Comparison of ENCODE assay signal across 11 mouse cellular contexts in genomic region chr16:62500334-62500733, GRCm38 (mm10).
DNase-seq lines count a peak whose midpoint lies in the region; ATAC-seq and TF ChIP-seq lines count a peak whose summit lies in the region.
"Had no signal": no experiment of that assay in that cellular context is flagged by ENCODE, and none has a peak within 500 bp of the region (broad histone marks: within the 10 kb centered on the region; RNA-seq: fewer than 3 reads in every experiment).

No protein-coding gene starts in this region.

- H3K4me3 ChIP-seq in forebrain, embryonic 15.5 days, result no peak overlapping the region
- H3K4me3 ChIP-seq in forebrain, embryonic 10.5 days, result no peak overlapping the region
- no peak overlapping the region for H3K4me3 ChIP-seq in cortical plate, adult 2 months (ENCODE audit: insufficient read depth, low read length)
- H3K4me3 ChIP-seq in layer of hippocampus, adult 2 months, result no peak overlapping the region; the same call in 1 of the 2 replicates
- H3K4me3 ChIP-seq in heart, adult 2 months, result no peak overlapping the region
- H3K4me3 ChIP-seq in kidney, embryonic 14.5 days (ENCODE audit: low read length), result no peak overlapping the region
- H3K4me3 ChIP-seq: liver, embryonic 15.5 days had no signal

- WGBS in forebrain, embryonic 15.5 days, result 64% methylated on average over 6 of the region's 6 CpGs
- 77% methylated on average over 6 of the region's 6 CpGs for WGBS in forebrain, embryonic 10.5 days
- WGBS in heart, adult 2 months, result 52% methylated on average over 6 of the region's 6 CpGs
- WGBS in kidney, embryonic 14.5 days, result 60% methylated on average over 6 of the region's 6 CpGs

- 0 out of 2 replicates have a peak, but pooled peaks have one; percentile 55 for ATAC-seq in forebrain, embryonic 15.5 days (replicated peaks)
- no peak for ATAC-seq in kidney, embryonic 14.5 days (ENCODE audit: low FRiP score, low TSS enrichment)

- no peaks in the 10 kb centered on the region for H3K27me3 ChIP-seq in forebrain, embryonic 15.5 days
- no peaks in the 10 kb centered on the region for H3K27me3 ChIP-seq in forebrain, embryonic 10.5 days (ENCODE audit: poor library complexity, severe bottlenecking)
- no peaks in the 10 kb centered on the region for H3K27me3 ChIP-seq in heart, adult 2 months (ENCODE audit: control insufficient read depth, insufficient read depth, low read length)
- no peaks in the 10 kb centered on the region for H3K27me3 ChIP-seq in kidney, embryonic 14.5 days (ENCODE audit: control insufficient read depth, insufficient read depth, low read length)
- H3K27me3 ChIP-seq: liver, embryonic 15.5 days had no signal

- H3K4me2 ChIP-seq in forebrain, embryonic 15.5 days (replicated peaks), result no peak overlapping the region
- no peak overlapping the region for H3K4me2 ChIP-seq in kidney, embryonic 14.5 days (replicated peaks; ENCODE audit: low read depth, low read length)
- H3K4me2 ChIP-seq: liver, embryonic 15.5 days had no signal

- intact Hi-C loops in heart, adult 2 months (cut with DNase I), result no loop called here

- no peaks in the 10 kb centered on the region for H3K36me3 ChIP-seq in forebrain, embryonic 15.5 days
- H3K36me3 ChIP-seq in forebrain, embryonic 10.5 days (replicated peaks), result no peaks in the 10 kb centered on the region
- no peaks in the 10 kb centered on the region for H3K36me3 ChIP-seq in heart, adult 2 months (ENCODE audit: control insufficient read depth, insufficient read depth, low read length)
- no peaks in the 10 kb centered on the region for H3K36me3 ChIP-seq in kidney, embryonic 14.5 days (ENCODE audit: control insufficient read depth, insufficient read depth, low read length)
- H3K36me3 ChIP-seq: liver, embryonic 15.5 days had no signal

- no peak for TF ChIP-seq POLR2A in cortical plate, adult 2 months (IDR thresholded peaks at IDR 0.05; ENCODE audit: extremely low read depth, insufficient read depth, low read length)
- no peak for TF ChIP-seq POLR2A in heart, adult 2 months (IDR thresholded peaks at IDR 0.05; ENCODE audit: insufficient read depth, low read depth, low read length)

- no peak for TF ChIP-seq EP300 in heart, adult 2 months (IDR thresholded peaks at IDR 0.05; ENCODE audit: insufficient read depth, low read depth, low read length)

- H3K27ac ChIP-seq in forebrain, embryonic 15.5 days (replicated peaks), result no peak overlapping the region
- no peak overlapping the region for H3K27ac ChIP-seq in forebrain, embryonic 10.5 days
- H3K27ac ChIP-seq in cortical plate, adult 2 months (ENCODE audit: insufficient read depth, low read length), result no peak overlapping the region
- peak overlapping the region; percentile 30 for H3K27ac ChIP-seq in layer of hippocampus, adult 2 months
- no peak overlapping the region for H3K27ac ChIP-seq in heart, adult 2 months
- H3K27ac ChIP-seq in kidney, embryonic 14.5 days (ENCODE audit: low read depth, low read length), result no peak overlapping the region
- H3K27ac ChIP-seq: liver, embryonic 15.5 days had no signal

- H3K4me1 ChIP-seq in forebrain, embryonic 15.5 days, result no peaks in the 10 kb centered on the region
- H3K4me1 ChIP-seq in forebrain, embryonic 10.5 days, result no peaks in the 10 kb centered on the region
- no peaks in the 10 kb centered on the region for H3K4me1 ChIP-seq in cortical plate, adult 2 months (ENCODE audit: control insufficient read depth, insufficient read depth, low read length)
- H3K4me1 ChIP-seq in heart, adult 2 months (ENCODE audit: control insufficient read depth, insufficient read depth, low read length), result no peaks in the 10 kb centered on the region
- no peaks in the 10 kb centered on the region for H3K4me1 ChIP-seq in kidney, embryonic 14.5 days (ENCODE audit: control insufficient read depth, insufficient read depth, low read length)
- H3K4me1 ChIP-seq: liver, embryonic 15.5 days had no signal

- H3K79me2 ChIP-seq in heart, adult 2 months (replicated peaks; ENCODE audit: control insufficient read depth, insufficient read depth, low read length), result no peaks in the 10 kb centered on the region

- H3K9ac ChIP-seq in forebrain, embryonic 15.5 days (replicated peaks), result no peak overlapping the region
- no peak overlapping the region for H3K9ac ChIP-seq in heart, adult 2 months (ENCODE audit: low read depth, low read length)
- H3K9ac ChIP-seq in kidney, embryonic 14.5 days (ENCODE audit: low read depth, low read length), result no peak overlapping the region
- H3K9ac ChIP-seq: liver, embryonic 15.5 days had no signal

- TF ChIP-seq CTCF in cortical plate, adult 2 months (IDR thresholded peaks at IDR 0.05; ENCODE audit: extremely low read depth, insufficient read depth, low read length), result peak; percentile 25; the same call in 1 of the 2 replicates
- TF ChIP-seq CTCF in layer of hippocampus, adult 2 months (conservative IDR thresholded peaks at IDR 0.05), result peak; percentile 82
- no peak for TF ChIP-seq CTCF in heart, adult 2 months (IDR thresholded peaks at IDR 0.05)

- H3K9me3 ChIP-seq in forebrain, embryonic 15.5 days, result no peaks in the 10 kb centered on the region
- no peaks in the 10 kb centered on the region for H3K9me3 ChIP-seq in forebrain, embryonic 10.5 days
- H3K9me3 ChIP-seq in kidney, embryonic 14.5 days (ENCODE audit: control insufficient read depth, low read length), result no peaks in the 10 kb centered on the region
- H3K9me3 ChIP-seq: liver, embryonic 15.5 days had no signal

- no peak for DNase-seq in forebrain, embryonic 10.5 days (ENCODE audit: extremely low spot score, low spot score)
- DNase-seq in layer of hippocampus, adult 2 months (ENCODE audit: low spot score in 2 of 2), result peak; percentile 52 to 61
- peak; percentile 39 for DNase-seq in retina, embryonic 14.5 days (ENCODE audit: low spot score)
- DNase-seq in heart, adult 2 months, result no peak
- DNase-seq in kidney, adult 18-20 months, result no peak
- DNase-seq: adrenal gland, postnatal 25 days; cerebellum, postnatal 25 days had no signal

Comparison
In these comparisons a context has a peak if more than half of its experiments do, and no peak if none do; other contexts are left out.
1. DNase-seq: peak in layer of hippocampus, adult 2 months (2 of 2) and retina, embryonic 14.5 days (single experiment); none in forebrain, embryonic 10.5 days (single experiment), heart, adult 2 months (0 of 2) and kidney, adult 18-20 months (single experiment).